Mouse (Mus musculus) heart, adult 9 months (tissue): ENCODE data around the gene Krt79.

ENCODE experiments used
- DNase-seq, 2 experiments: peaks; one replicate each; pipeline ENCODE4 v3.0.0; 2022; ENCODE audit warnings: low spot score in 2 of 2

Krt79 gene

DNA sequence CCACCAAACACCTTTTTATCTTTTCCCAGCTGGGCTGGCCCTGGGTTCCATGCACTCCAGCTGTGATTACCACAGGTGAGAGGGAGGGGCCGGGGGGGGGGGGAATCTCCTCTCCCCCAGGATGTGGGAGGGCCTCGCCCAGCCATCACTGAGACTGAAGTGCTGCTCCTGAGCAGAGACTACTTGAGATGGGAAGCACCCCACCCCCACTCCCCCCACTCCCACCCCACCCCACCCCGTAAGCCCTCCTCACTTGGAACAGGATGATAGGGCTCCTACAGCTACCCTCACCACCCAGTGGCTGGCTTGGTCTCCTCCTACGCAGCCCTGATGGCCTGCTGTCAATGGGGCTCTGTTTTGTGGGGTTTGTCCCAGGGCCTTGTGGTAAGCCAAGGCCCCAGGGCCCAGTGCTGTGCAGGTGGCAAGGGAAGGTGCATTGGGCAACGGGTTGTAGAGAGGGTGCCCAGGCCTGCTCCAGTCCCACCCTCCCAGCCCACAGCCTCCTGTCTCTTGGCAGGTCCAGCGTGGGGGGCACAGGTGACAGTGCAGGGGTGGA is at the start of gene Krt79:
Gene Krt79 (minus strand): TSS at position 51 of the 556 bp plus-strand sequence.
- DNase-seq: no peak

GRCm38 (mm10) chr15:101988714-101989113 is 48.6 kb upstream of the Krt79 start:
- no peak for DNase-seq

DNA sequence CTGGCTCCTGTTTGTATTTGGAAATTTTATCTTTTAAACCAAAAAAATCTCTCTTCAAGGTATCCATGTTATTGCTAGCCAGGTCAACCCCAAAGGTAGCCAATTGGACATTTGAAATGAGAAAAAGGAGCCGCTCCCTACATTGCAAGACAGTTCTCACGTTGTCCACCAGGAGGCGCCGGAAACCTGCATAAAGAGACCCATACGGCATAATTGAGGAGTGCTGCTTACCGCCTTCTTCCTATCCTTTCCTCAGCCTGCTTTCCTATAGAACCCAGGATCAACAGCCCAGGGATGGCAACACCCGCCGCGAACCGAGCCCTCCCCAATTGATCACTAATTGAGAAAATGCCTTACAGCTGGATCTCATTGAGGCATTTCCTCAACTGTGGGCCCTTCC is 48.0 kb upstream of the Krt79 start:
- peak; percentile 68 to 84 for DNase-seq

- no peak for DNase-seq
These were observed 44.6 kb upstream of the Krt79 start for GRCm38 (mm10) chr15:101984746-101985145.

- peak; percentile 94 to 95 for DNase-seq
These were observed 44.0 kb upstream of the Krt79 start for GRCm38 (mm10) chr15:101983949-101984601.

DNA sequence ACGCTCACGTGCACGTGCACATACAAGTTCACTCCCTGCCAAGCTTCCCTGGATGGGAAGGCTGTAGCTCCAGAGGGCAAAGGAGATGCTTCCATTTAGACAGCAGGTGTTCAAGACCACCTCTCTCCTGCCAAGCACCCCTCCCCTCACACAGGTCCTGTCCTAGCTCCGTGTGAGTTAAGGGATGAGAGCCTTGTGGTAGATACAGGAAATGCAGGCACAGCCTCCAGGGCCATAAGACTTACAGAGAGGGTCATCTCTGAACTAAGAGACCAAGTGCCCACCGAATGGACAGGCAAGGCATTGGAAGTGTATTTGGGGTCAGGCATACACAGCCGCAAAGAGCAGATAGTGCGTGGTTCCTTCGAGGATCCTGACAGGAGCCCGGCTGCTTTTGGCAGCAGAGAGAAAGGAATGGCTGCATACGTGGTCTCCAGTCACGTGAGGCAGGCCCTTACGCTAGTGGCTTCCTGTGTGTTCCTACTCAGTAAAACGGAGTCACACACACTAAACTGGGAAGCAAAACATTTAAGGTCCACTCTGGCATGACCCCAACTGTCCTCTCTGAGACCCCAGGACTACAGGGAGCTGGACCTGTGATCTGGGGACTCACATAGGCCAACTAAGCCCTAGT is 43.3 kb upstream of the Krt79 start:
- DNase-seq: no peak

DNA sequence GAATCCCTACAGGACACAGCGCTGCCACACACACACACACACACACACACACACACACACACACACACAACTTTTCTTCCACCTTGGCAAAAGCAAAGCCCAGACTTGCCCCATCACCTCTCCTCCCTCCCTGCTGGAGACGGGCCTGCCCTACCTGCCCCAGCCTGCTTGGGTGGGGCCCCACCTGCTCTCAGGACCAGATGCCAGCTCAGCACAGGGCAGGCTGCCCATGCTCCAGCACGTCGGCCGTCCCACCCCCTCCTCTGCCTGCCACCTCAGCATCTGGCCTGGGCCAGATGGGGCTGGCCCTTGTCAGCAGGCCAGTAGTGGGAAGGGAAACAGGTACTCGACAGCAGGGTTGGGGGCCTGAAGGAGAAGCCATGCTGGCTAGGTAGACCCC is 40.7 kb upstream of the Krt79 start:
- DNase-seq: no peak

- DNase-seq: peak; percentile 92
These were observed 37.1 kb upstream of the Krt79 start for GRCm38 (mm10) chr15:101977043-101977726.

GRCm38 (mm10) chr15:101976641-101977040 is 36.5 kb upstream of the Krt79 start:
- DNase-seq: peak in 1 of 2 experiments; percentile 30

DNA sequence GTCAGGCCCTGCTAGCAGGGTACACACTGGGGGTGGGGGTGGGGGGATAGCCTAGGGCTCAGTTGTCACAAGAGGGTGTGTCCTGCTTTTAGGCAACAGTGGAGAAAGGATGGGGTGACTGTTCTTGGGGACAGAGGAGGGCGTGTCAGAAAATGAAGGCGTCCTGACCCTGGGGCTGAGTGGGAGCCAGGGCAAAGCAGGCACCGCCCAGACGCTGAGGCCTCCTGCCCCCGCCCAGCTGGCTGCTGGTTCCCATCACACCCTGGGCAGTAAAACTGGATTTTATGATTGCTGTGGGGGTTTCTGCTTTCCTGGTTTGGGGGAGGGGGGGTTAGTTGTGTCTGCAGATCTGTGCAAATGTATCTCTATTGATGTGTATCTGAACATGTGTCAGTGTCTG is 35.9 kb upstream of the Krt79 start:
- DNase-seq: peak; percentile 66 to 68

DNA sequence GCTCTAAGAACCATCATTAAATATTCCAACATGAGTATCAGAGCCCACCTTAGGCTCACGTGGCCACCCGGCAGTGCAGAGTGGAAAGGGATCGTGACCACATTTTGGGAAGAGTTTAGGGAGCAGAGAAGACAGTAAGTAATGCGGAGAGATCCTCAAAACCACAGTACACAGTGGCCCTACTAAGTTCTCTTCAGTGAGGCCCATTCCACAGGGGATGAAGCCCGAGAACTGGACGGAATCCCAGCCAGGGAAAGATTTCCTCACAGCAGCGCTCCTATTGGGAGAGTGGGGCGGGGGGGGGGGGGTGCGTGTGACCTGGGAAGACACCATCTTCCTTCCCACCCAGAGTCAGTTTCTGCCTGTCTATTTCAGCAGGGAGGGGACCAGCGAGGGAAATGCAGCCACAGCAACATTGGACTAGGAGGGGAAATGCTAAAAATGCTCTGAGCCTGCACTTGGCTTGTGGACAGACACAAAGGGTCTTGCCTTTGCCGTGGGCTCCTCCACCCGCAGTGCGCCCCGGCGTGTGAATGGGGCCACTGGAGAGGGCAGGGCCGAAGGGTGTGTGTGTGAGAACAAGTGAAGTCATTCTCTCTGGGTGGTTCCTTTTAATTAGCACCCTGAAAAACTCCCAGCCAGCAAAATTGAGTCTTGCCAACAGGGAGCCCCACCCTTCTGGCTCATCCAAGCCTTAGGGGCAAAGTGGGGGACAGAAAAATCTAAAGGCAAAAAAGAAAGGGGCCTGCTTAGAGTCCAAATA is 34.1 kb upstream of the Krt79 start:
- DNase-seq: peak in 1 of 2 experiments; percentile 36

- DNase-seq: peak; percentile 83 to 95
These were observed 33.4 kb upstream of the Krt79 start for GRCm38 (mm10) chr15:101973414-101974077.

DNA sequence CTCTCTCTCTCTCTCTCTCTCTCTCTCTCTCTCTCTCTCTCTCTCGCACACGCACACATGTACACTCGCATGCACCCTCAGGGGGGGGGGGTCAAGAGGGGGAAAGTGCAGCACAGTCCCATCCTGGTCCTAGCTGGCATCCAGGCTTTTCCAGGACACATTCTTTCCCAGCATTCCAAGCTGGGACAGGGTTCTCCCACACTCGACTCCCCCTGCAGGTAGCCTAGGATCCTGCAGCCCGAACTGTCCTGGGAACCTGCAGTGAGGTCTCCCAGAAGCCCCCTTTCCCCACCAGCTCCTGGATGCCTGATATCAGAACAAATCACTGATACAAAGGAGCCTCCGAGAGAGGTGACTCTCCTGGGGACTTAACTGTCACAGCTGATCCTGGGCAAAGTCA is 30.4 kb upstream of the Krt79 start:
- DNase-seq: no peak

- peak; percentile 41 to 58 for DNase-seq
These were observed 26.7 kb upstream of the Krt79 start for GRCm38 (mm10) chr15:101966808-101967207.

DNA sequence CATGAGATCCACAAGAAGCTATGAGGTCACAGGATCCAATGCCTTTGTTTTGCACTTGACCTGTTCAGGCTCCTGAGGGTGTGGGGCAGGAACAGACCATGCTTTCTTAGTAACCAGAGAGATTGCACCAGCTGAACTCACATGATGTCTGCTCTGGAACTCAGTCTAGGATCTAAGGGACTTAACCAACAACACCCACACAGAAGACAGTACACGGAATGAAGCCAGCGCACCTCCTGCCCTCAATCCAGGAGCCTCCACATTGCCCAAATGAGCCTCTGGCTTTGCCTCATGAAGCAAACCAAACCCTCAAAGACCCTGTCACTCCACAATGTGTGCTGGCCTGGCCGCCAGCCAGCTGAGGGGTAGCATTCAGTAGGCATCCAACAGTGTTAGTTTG is 18.8 kb upstream of the Krt79 start:
- no peak for DNase-seq

DNA sequence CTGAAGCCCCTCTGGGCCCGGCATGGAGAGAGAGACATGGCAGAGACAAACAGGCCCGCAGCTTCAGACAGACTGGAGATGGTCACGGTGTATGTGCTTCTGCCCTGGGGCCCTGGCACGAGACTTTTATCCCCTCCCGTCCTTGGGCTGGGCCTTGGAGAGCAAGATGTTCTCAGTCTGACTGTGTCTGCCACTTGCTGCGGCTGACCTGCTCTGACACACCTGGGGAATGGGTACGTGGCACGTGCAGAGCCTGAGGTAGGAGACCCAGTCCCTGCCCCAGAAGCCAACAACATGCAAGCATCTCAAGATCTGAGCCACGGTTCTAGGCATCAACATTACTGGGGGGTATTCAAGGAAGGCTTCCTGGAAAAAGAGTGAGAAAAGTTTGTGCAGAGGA is 14.1 kb upstream of the Krt79 start, which contains the start of gene Krt78:
Gene Krt78 (minus strand): TSS at position 101 of the 400 bp plus-strand sequence.
- no peak for DNase-seq

- DNase-seq: no peak
These were observed 12.8 kb upstream of the Krt79 start for GRCm38 (mm10) chr15:101952733-101953474.

DNA sequence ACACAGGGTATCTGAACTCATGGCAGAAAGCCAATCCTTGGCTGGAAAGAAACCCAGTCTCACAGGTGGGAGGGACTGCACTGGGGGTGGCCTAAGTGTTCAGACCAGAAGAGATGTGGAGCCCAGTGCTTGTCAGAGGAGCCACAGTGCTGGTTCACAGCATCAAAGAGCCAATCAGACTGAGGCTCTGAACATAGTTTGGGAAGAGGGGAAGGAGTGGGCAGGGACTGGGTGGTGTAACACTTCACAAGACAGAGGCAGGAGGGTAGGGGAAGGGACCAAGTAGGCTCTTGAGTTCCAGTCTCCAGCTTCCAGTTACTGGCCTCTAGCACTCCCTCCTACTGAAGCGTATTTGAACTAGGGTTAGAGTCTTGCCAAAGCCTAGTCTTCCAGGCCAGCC is 5.3 kb upstream of the Krt79 start:
- no peak for DNase-seq

DNA sequence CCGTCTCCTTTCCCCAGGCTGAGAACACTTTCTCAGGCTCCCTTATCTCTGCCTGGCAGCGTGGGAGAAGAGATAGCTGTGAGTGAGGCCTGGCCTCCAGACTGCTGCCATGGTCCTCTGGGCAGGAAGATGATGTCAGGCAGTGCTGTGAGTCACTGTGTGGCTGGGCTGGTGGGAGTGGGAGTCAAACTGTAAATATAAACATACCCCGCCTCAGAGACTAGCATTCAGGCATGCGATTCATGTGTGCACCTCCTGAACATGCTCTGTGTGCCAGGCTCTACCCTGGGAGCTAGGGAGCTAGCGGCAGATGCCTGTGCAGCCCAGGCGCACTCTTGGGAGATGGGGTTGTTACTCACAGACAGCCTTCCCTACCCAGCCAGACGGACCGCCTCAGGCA is 1.8 kb upstream of the Krt79 start:
- peak in 1 of 2 experiments; percentile 19 for DNase-seq

- DNase-seq: no peak
These were observed 1.4 kb downstream of the Krt79 start for GRCm38 (mm10) chr15:101938600-101939308.
